Mouse (Mus musculus) neural tube, embryonic 10.5 days (tissue): ENCODE measurements at regions not wholly inside any gene's neighbourhood (a gene's known extent, or its start where the extent isn't known, plus 50 kb on each side); places are given as distances from the start of the nearest gene placed in this dataset.
A peak's percentile ranks its signal among the peaks of the same experiment; 100 is the strongest.

Source experiments
- DNase-seq: peaks from one replicate; pipeline ENCODE4 v3.0.0-alpha.2; 2017; ENCODE audit warnings: low spot score; ENCODE audit errors: extremely low spot score

- no peak for DNase-seq
Observed at GRCm38 (mm10) chr15:67471283-67471682, 970.6 kb upstream of the Lrrc6 start.

GRCm38 (mm10) chr15:67470036-67470435, 969.3 kb upstream of the Lrrc6 start:
- no peak for DNase-seq

- DNase-seq, result no peak
Observed at GRCm38 (mm10) chr15:67467404-67468345, 967.0 kb upstream of the Lrrc6 start.

GRCm38 (mm10) chr15:67462863-67463262, 962.2 kb upstream of the Lrrc6 start:
- no peak for DNase-seq

GRCm38 (mm10) chr15:67460384-67460783, 959.7 kb upstream of the Lrrc6 start:
- DNase-seq, result no peak

GRCm38 (mm10) chr15:67434284-67434683, 933.6 kb upstream of the Lrrc6 start:
- peak; percentile 65 for DNase-seq

GRCm38 (mm10) chr15:67423922-67424321, 923.2 kb upstream of the Lrrc6 start:
- no peak for DNase-seq

GRCm38 (mm10) chr15:67422277-67422953, 921.7 kb upstream of the Lrrc6 start:
- DNase-seq, result no peak

GRCm38 (mm10) chr15:67420776-67421175, 920.1 kb upstream of the Lrrc6 start:
- no peak for DNase-seq

- no peak for DNase-seq
Observed at GRCm38 (mm10) chr15:67419733-67420132, 919.0 kb upstream of the Lrrc6 start.

- no peak for DNase-seq
Observed at GRCm38 (mm10) chr15:67417742-67418163, 917.0 kb upstream of the Lrrc6 start.

- no peak for DNase-seq
Observed at GRCm38 (mm10) chr15:67415840-67416239, 915.1 kb upstream of the Lrrc6 start.

- DNase-seq, result no peak
Observed at GRCm38 (mm10) chr15:67414371-67414930, 913.7 kb upstream of the Lrrc6 start.

- DNase-seq, result no peak
Observed at GRCm38 (mm10) chr15:67413581-67413980, 912.9 kb upstream of the Lrrc6 start.

GRCm38 (mm10) chr15:67412394-67412793, 911.7 kb upstream of the Lrrc6 start:
- no peak for DNase-seq

- DNase-seq, result no peak
Observed at GRCm38 (mm10) chr15:67411657-67412056, 910.9 kb upstream of the Lrrc6 start.

GRCm38 (mm10) chr15:67410012-67410411, 909.3 kb upstream of the Lrrc6 start:
- no peak for DNase-seq

GRCm38 (mm10) chr15:67408871-67409559, 908.3 kb upstream of the Lrrc6 start:
- no peak for DNase-seq

GRCm38 (mm10) chr15:67407244-67407643, 906.5 kb upstream of the Lrrc6 start:
- DNase-seq, result no peak

GRCm38 (mm10) chr15:67405523-67405922, 904.8 kb upstream of the Lrrc6 start:
- DNase-seq, result no peak

GRCm38 (mm10) chr15:67405011-67405410, 904.3 kb upstream of the Lrrc6 start:
- DNase-seq, result no peak

GRCm38 (mm10) chr15:67402310-67402709, 901.6 kb upstream of the Lrrc6 start:
- DNase-seq, result no peak
